Mouse (Mus musculus) layer of hippocampus, adult 11-12 months (tissue): ENCODE data around the gene Lrrc15.

Experiments
- DNase-seq: peaks from one replicate; pipeline ENCODE4 v3.0.0; 2022; ENCODE audit warnings: low spot score

Gene Lrrc15

GRCm38 (mm10) chr16:30278406-30278805, 4.7 kb downstream of the Lrrc15 start:
- no peak for DNase-seq

DNA sequence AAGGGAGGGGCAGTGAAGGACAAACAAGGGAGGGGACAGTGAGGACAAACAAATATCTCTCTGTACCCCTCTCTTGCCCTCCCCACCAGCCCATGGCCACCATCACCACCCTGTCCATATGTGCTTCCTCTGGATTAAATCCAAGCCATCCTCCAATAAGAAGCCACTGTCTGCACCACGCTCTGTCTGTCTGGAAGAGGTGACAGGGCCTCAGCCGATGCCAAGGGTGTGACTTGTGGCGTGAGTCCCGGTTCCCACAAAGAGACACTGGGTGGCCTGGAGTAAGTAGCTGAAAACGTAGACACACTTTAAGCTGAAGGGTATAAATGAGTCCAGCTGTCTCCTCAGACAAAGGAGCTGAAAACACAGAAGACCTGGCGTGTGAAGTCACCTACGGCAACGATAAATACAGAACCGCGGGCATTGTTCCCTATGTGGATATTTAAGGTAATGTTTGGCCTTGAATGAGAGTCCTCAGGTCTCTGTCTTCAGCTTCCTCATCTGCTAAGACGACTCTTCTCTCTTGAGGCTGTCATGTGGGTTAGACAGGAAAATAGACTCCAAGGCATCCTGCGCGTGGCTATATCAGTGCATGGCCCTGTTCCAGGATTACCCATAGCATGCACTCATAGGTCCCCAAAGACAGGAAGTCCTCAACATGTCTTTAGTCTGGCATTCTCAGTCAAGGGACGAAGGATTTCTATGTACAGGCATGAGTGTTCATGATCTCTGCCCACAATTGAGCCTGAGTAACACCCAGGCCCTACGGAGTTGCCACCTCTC, 7.3 kb downstream of the Lrrc15 start:
- DNase-seq: no peak

- no peak for DNase-seq
Observed at GRCm38 (mm10) chr16:30273065-30273464, 10.0 kb downstream of the Lrrc15 start.

GRCm38 (mm10) chr16:30271941-30272595, 11.0 kb downstream of the Lrrc15 start:
- DNase-seq: no peak

- no peak for DNase-seq
Observed at GRCm38 (mm10) chr16:30271223-30271761, 11.8 kb downstream of the Lrrc15 start.

- no peak for DNase-seq
Observed at GRCm38 (mm10) chr16:30267359-30267758, 15.7 kb downstream of the Lrrc15 start, which contains the start of gene Cpn2. Gene Cpn2 (minus strand): TSS chr16:30267499.

DNA sequence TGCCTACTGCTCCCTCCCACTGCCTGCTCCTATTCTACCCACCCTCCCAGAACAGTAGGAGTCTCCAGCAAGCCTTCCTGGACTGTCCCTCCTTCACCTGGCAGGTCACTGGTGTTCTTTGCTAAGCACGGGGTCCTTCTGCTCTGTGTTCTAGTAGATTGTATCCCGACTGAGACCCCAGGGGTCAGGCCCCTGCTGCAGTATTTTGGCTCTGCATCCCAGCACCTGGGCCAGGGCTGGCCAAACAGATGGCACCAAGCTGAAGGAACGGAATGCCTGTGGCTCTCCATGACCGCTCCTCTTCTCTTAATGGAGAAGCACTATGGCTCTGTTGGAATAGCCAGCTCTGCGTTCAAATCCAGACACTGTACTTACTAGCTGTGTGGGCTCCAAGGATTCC, 16.5 kb downstream of the Lrrc15 start:
- DNase-seq: no peak

- DNase-seq: no peak
Observed at GRCm38 (mm10) chr16:30265611-30266010, 17.4 kb downstream of the Lrrc15 start.

DNA sequence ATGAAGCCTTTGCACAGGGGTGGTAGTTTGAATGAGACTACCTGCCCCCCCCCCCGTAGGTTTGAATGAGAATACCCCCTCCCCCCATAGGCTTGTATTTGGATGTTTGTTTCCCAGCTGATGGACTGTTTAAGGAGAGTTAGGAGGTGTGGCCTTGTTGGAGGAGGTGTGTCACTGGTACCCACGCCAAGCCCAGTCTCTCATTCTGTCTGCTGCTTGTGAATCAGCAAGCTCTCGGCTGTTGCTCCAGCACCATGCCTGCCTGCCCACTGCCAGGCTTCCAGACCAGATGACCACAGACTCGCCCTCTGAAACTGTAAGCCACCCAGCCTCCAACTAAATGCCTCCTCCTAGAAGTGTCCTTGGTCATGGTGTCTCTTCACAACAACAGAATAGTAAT, 19.9 kb downstream of the Lrrc15 start:
- DNase-seq: no peak

DNA sequence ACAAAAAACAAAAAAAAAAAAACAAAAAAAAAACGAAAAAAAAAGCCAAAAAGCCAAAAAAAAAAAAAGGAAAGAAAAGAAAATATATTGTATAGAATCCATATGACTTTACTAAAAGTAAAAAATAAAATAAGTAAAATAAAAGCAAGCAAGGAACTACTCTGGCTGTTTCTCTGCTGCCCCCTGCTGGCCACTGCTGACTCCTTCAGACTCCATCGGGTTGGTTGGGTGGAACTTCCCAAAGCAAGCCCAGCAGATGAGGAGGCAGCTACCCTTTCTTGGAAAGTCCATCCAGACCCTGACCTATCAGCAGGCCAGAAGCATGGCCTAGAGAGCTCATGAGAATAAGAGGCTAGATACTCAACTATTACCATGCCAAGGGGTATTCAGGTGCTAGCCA, 20.4 kb downstream of the Lrrc15 start:
- DNase-seq: peak; percentile 75

DNA sequence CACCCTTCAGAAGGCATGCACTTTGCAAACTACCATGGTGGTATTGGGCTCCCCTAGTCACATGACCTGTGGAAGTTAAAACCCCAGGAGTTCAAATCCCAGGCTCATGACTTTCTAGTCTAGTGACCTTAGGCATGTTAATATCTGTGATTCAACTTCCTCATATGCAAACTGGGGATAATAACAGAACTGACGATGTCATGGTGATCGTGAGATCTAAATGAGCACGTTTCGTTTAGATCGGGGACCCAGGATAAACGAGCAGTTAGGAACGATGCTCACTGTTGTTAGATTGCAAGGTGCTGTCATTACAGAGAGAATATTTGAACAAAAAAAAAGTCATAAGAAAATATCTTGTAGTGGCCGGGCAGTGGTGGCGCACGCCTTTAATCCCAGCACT, 20.9 kb downstream of the Lrrc15 start:
- DNase-seq: no peak

DNA sequence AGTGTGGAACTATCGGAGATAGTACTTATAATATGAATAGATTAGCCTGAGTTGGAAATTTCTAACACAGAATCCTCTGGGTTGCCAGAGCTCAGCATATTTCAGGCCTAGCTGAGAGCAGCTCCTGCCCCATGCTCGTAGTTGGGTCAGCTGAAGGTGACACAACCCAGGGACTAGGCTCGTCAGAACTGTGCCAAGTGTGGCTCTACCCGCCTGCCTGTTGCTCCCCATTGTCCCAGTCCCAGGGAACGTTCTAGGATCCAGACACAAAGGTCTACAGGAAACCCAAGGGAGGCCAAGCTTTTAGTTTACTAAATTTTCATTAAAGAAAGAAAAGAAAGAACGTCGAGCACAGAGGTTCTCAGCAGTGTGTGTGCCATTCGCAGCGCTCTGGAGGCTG, 21.7 kb downstream of the Lrrc15 start:
- no peak for DNase-seq

GRCm38 (mm10) chr16:30260012-30260635, 22.9 kb downstream of the Lrrc15 start:
- DNase-seq: no peak

DNA sequence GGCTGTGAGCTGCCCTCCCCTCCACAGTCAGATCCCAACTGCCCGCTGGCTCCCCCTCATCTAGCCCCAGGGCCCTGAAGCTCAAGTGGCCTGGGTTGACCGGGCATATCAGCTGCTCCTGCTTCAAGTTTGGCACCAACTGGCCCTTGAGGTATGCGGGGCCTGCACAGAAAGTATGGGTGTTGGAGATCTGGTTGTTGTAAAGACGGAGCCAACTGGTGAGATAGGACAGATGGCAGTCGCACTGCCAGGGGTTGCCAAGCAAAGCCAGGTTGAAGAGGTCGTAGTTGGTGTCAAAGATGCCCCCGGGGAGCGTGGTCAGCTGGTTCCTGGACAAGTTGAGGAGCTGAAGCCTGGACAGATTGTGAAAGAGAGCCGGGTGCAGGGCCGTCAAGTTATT, 23.6 kb downstream of the Lrrc15 start:
- no peak for DNase-seq

DNA sequence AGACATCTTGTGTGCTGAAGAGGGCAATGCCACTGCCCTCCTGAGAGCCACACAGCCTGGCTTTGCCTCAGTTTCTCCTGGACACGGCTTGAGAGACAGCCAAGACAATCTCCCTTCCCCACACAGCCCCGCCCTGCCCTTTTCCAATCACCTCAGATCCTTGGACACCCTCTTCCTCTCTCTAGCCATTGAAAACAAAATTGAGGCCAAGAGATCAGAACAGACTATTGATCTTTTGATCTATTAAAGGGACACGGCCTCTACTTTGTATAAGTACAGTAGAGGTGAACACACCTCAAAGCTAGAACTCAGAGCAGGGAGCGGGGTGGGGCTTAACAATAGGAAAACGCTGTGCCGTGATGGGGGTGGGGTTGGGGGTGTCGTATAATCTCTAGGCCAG, 24.6 kb downstream of the Lrrc15 start:
- DNase-seq: no peak

GRCm38 (mm10) chr16:30257718-30258117, 25.3 kb downstream of the Lrrc15 start:
- no peak for DNase-seq

GRCm38 (mm10) chr16:30255061-30255460, 28.0 kb downstream of the Lrrc15 start:
- no peak for DNase-seq

DNA sequence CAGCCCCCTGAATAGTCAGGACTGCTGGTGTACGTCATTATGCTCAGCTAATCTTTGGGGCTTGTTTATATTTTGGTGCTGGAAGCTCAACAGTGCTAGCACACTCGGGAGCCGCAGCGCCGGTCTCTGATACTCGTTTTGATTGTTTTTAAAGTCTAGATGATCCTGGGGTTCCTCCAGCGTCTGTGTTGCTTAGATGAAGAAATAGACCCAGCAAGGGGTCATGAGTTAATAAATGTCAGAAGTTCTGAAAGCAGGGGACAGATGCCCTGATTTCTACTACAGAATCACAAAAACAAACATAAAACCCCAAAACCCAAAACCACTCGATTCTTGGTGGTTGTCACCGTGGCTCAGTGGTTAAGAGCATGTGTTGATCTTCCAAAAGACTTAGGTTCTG, 29.2 kb downstream of the Lrrc15 start:
- DNase-seq: no peak

- no peak for DNase-seq
Observed at GRCm38 (mm10) chr16:30253374-30253773, 29.7 kb downstream of the Lrrc15 start.

DNA sequence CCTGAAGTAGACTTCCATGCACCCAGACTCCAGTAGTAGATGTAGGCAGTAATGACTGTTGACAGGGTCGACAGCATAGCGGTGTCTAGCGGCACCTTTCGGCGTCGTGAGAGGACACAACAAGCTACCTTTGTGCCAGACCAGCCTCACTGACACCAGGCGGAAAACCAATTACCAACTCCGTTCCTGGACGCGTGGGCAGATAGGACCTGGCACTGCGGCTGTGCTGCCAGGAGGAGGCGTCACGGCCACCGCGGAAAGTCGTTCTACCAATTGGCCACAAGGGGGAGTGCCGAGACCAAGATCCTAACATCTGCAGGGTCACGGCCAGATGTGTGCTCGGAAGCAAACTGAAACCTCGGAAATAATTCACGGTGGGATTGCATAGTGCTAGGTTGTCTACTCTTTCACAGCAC, 31.0 kb downstream of the Lrrc15 start:
- peak; percentile 84 for DNase-seq

- DNase-seq: no peak
Observed at GRCm38 (mm10) chr16:30244037-30244700, 38.9 kb downstream of the Lrrc15 start.

- DNase-seq: no peak
Observed at GRCm38 (mm10) chr16:30241623-30242022, 41.4 kb downstream of the Lrrc15 start.
